16 mouse cellular contexts compared by ENCODE assay signal in the genomic region with DNA sequence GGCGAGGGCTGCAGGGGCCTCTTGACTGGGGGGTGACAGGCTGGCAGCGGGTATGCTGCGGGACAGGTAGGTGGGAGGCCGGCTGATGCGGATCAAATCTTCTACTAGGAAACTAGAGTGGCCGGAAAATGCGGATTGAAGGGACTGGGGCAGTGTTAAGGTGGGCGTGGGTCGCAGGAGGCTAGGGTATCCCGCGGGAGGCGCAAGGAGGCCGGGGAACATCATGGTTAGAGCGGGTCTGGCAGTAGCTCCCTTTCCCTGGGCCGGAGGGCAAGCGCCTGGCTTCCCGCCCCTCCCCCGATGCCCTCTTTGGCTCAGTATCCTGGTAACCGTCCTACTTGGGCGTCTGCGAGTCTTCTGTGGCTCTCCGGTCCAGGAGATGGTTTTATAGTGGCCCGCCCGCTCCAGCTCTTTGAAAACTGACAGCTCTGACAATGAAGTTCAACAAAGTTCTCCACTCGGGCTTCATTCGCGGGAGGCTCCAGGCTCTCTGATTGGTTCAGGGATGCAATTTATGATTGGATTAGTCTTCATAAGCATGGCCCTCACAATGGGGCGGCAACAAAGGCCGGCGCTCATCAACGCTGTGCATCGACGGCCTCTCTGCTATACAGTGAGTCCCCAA. TPM values are rescaled to one million over a fixed set of nuclear protein-coding genes. Genes with fewer than 3 reads are reported as not detected.
DNase-seq lines count a peak whose midpoint lies in the region; ATAC-seq and TF ChIP-seq lines count a peak whose summit lies in the region.
"Had no signal": no experiment of that assay in that cellular context is flagged by ENCODE, and none has a peak within 500 bp of the region (broad histone marks: within the 10 kb centered on the region; RNA-seq: fewer than 3 reads in every experiment).

A gene (minus strand): TSS at position 359 of the 625 bp plus-strand sequence.

- H3K27me3 ChIP-seq in hindbrain, embryonic 11.5 days (ENCODE audit: control insufficient read depth, insufficient read depth, low read length) = peaks cover 92% of the 10 kb centered on the region
- peaks cover 70% of the 10 kb centered on the region for H3K27me3 ChIP-seq in hindbrain, embryonic 16.5 days (replicated peaks; ENCODE audit: control insufficient read depth, insufficient read depth, low read length)
- peaks cover 97% of the 10 kb centered on the region for H3K27me3 ChIP-seq in embryonic facial prominence, embryonic 14.5 days (replicated peaks; ENCODE audit: control insufficient read depth, insufficient read depth, low read length)
- H3K27me3 ChIP-seq in limb, embryonic 14.5 days (ENCODE audit: control insufficient read depth, insufficient read depth, low read length) = peaks cover 95% of the 10 kb centered on the region
- peaks cover 96% of the 10 kb centered on the region for H3K27me3 ChIP-seq in kidney, embryonic 14.5 days (ENCODE audit: control insufficient read depth, insufficient read depth, low read length)

- H3K9ac ChIP-seq in hindbrain, embryonic 11.5 days (ENCODE audit: low read depth, low read length) = peak within 1 kb of the TSS; percentile 31; the same call in 1 of the 2 replicates
- no peak within 1 kb of the TSS for H3K9ac ChIP-seq in hindbrain, embryonic 16.5 days (ENCODE audit: low read depth, low read length)
- H3K9ac ChIP-seq in embryonic facial prominence, embryonic 14.5 days (ENCODE audit: low read depth, low read length) = no peak within 1 kb of the TSS
- no peak within 1 kb of the TSS for H3K9ac ChIP-seq in limb, embryonic 14.5 days (ENCODE audit: low read depth, low read length, severe bottlenecking)
- H3K9ac ChIP-seq in kidney, embryonic 14.5 days (ENCODE audit: low read depth, low read length) = no peak within 1 kb of the TSS

- peak; percentile 57 for ATAC-seq in hindbrain, embryonic 11.5 days (ENCODE audit: low FRiP score)
- no peak for ATAC-seq in hindbrain, embryonic 16.5 days
- peak; percentile 24; the same call in 1 of the 2 replicates for ATAC-seq in embryonic facial prominence, embryonic 14.5 days (ENCODE audit: low read depth)
- ATAC-seq in limb, embryonic 14.5 days (ENCODE audit: low FRiP score, low read depth) = no peak
- no peak; the same call in 1 of the 2 replicates for ATAC-seq in kidney, embryonic 14.5 days (ENCODE audit: low FRiP score, low TSS enrichment)

- H3K27ac ChIP-seq in hindbrain, embryonic 11.5 days (ENCODE audit: low read depth, low read length) = peak within 1 kb of the TSS; percentile 39; the same call in 1 of the 2 replicates
- no peak within 1 kb of the TSS for H3K27ac ChIP-seq in hindbrain, embryonic 16.5 days (ENCODE audit: low read depth, low read length)
- no peak within 1 kb of the TSS for H3K27ac ChIP-seq in embryonic facial prominence, embryonic 14.5 days (replicated peaks; ENCODE audit: low read depth, low read length)
- no peak within 1 kb of the TSS for H3K27ac ChIP-seq in limb, embryonic 14.5 days (replicated peaks; ENCODE audit: low read depth, low read length)
- no peak within 1 kb of the TSS for H3K27ac ChIP-seq in kidney, embryonic 14.5 days (ENCODE audit: low read depth, low read length)
- H3K27ac ChIP-seq in gastrocnemius, adult 2 months = no peak within 1 kb of the TSS
- H3K27ac ChIP-seq: kidney, postnatal 0 days had no signal

- H3K4me1 ChIP-seq in hindbrain, embryonic 11.5 days (replicated peaks; ENCODE audit: control insufficient read depth, insufficient read depth, low read length) = no peaks in the 10 kb centered on the region; the same call in 1 of the 2 replicates
- H3K4me1 ChIP-seq in hindbrain, embryonic 16.5 days (ENCODE audit: control insufficient read depth, insufficient read depth, low read depth, low read length) = peaks cover 6% of the 10 kb centered on the region; the same call in 1 of the 2 replicates
- H3K4me1 ChIP-seq in embryonic facial prominence, embryonic 14.5 days (ENCODE audit: control insufficient read depth, insufficient read depth, low read length) = peaks cover 5% of the 10 kb centered on the region; the same call in 1 of the 2 replicates
- peaks cover 9% of the 10 kb centered on the region; the same call in 1 of the 2 replicates for H3K4me1 ChIP-seq in limb, embryonic 14.5 days (ENCODE audit: control insufficient read depth, insufficient read depth, low read length)
- H3K4me1 ChIP-seq in kidney, embryonic 14.5 days (ENCODE audit: control insufficient read depth, insufficient read depth, low read length) = peaks cover 5% of the 10 kb centered on the region; the same call in 1 of the 2 replicates

- no peak within 1 kb of the TSS; the same call in 1 of the 2 replicates for H3K4me2 ChIP-seq in hindbrain, embryonic 11.5 days (replicated peaks; ENCODE audit: low read depth, low read length)
- H3K4me2 ChIP-seq in hindbrain, embryonic 16.5 days (ENCODE audit: low read length) = no peak within 1 kb of the TSS
- H3K4me2 ChIP-seq in embryonic facial prominence, embryonic 14.5 days (ENCODE audit: low read depth, low read length) = no peak within 1 kb of the TSS
- H3K4me2 ChIP-seq in limb, embryonic 14.5 days (replicated peaks; ENCODE audit: low read depth, low read length, severe bottlenecking) = no peak within 1 kb of the TSS
- no peak within 1 kb of the TSS for H3K4me2 ChIP-seq in kidney, embryonic 14.5 days (replicated peaks; ENCODE audit: low read depth, low read length)

- whole genome bisulfite sequencing in hindbrain, embryonic 11.5 days = under 1% methylated on average over 33 of the region's 33 CpGs
- under 1% methylated on average over 33 of the region's 33 CpGs for WGBS in hindbrain, embryonic 16.5 days
- WGBS in embryonic facial prominence, embryonic 14.5 days = 3% methylated on average over 25 of the region's 33 CpGs
- 2% methylated on average over 33 of the region's 33 CpGs for WGBS in limb, embryonic 14.5 days
- WGBS in kidney, embryonic 14.5 days = under 1% methylated on average over 32 of the region's 33 CpGs

- intact Hi-C loops in gastrocnemius, adult 2 months (cut with DNase I) = no loop called here

- TF ChIP-seq CTCF in gastrocnemius, adult 2 months (IDR thresholded peaks at IDR 0.05) = no peak

- peak; percentile 71 for DNase-seq in hindbrain, embryonic 11.5 days (ENCODE audit: low spot score)
- DNase-seq in embryonic facial prominence, embryonic 14.5 days (ENCODE audit: low spot score) = peak; percentile 34
- DNase-seq in limb, embryonic 14.5 days (ENCODE audit: low spot score) = no peak
- DNase-seq in retina, embryonic 14.5 days (ENCODE audit: low spot score) = peak; percentile 50
- no peak for DNase-seq in right cerebral cortex, postnatal 36 days (ENCODE audit: low spot score in 2 of 2)
- no peak for DNase-seq in gastrocnemius, adult 2 months
- DNase-seq: gastrocnemius, postnatal 10 days; heart, postnatal 14 days; layer of hippocampus, postnatal 36 days; thymus, postnatal 4 days had no signal

- no peak for TF ChIP-seq POLR2A in limb, embryonic 14.5 days (IDR thresholded peaks at IDR 0.05; ENCODE audit: borderline replicate concordance, extremely low read depth, insufficient read depth, insufficient read length)

- H3K36me3 ChIP-seq in hindbrain, embryonic 11.5 days (ENCODE audit: control insufficient read depth, insufficient read depth, low read length) = no peaks in the 10 kb centered on the region
- H3K36me3 ChIP-seq in hindbrain, embryonic 16.5 days (ENCODE audit: control insufficient read depth, insufficient read depth, low read length) = no peaks in the 10 kb centered on the region
- no peaks in the 10 kb centered on the region for H3K36me3 ChIP-seq in embryonic facial prominence, embryonic 14.5 days (ENCODE audit: control insufficient read depth, insufficient read depth, low read length)
- no peaks in the 10 kb centered on the region for H3K36me3 ChIP-seq in limb, embryonic 14.5 days (ENCODE audit: control insufficient read depth, insufficient read depth, low read length)
- H3K36me3 ChIP-seq in kidney, embryonic 14.5 days (ENCODE audit: control insufficient read depth, insufficient read depth, low read length) = no peaks in the 10 kb centered on the region

- no peaks in the 10 kb centered on the region for H3K9me3 ChIP-seq in hindbrain, embryonic 11.5 days (ENCODE audit: control insufficient read depth, low read length)
- no peaks in the 10 kb centered on the region for H3K9me3 ChIP-seq in hindbrain, embryonic 16.5 days (ENCODE audit: control insufficient read depth, low read length)
- no peaks in the 10 kb centered on the region for H3K9me3 ChIP-seq in embryonic facial prominence, embryonic 14.5 days (ENCODE audit: control insufficient read depth, low read length)
- H3K9me3 ChIP-seq in limb, embryonic 14.5 days (ENCODE audit: control insufficient read depth, low read length) = no peaks in the 10 kb centered on the region
- no peaks in the 10 kb centered on the region for H3K9me3 ChIP-seq in kidney, embryonic 14.5 days (ENCODE audit: control insufficient read depth, low read length)

- peak within 1 kb of the TSS; percentile 19 for H3K4me3 ChIP-seq in hindbrain, embryonic 11.5 days (ENCODE audit: low read depth, low read length)
- H3K4me3 ChIP-seq in hindbrain, embryonic 16.5 days (ENCODE audit: low read length) = no peak within 1 kb of the TSS
- H3K4me3 ChIP-seq in embryonic facial prominence, embryonic 14.5 days (ENCODE audit: low read depth, low read length) = peak within 1 kb of the TSS; percentile 11; the same call in 1 of the 2 replicates
- H3K4me3 ChIP-seq in limb, embryonic 14.5 days (replicated peaks; ENCODE audit: low read length) = peak within 1 kb of the TSS; percentile 14; the same call in 1 of the 2 replicates
- H3K4me3 ChIP-seq in kidney, embryonic 14.5 days (ENCODE audit: low read length) = no peak within 1 kb of the TSS
- no peak within 1 kb of the TSS for H3K4me3 ChIP-seq in gastrocnemius, adult 2 months

RNA-seq across cellular contexts. Expression of the gene that starts here (rescaled TPM):
- 35.7 and 39.4 TPM in 2 replicates for polyA plus RNA-seq in hindbrain, embryonic 11.5 days (2014; fragmentation: Nextera tagmentation; extraction: Ambion mirVana)
- 1.0 and 4.2 TPM in 2 replicates for polyA plus RNA-seq in hindbrain, embryonic 16.5 days (2015; fragmentation: Nextera tagmentation; extraction: Ambion mirVana)
- polyA plus RNA-seq in embryonic facial prominence, embryonic 14.5 days (2014; fragmentation: Nextera tagmentation; extraction: Ambion mirVana) = 5.7 and 7.7 TPM in 2 replicates
- polyA plus RNA-seq in limb, embryonic 14.5 days (2012; rRNA removed) = 3.4 and 4.0 TPM in 2 replicates
- polyA plus RNA-seq in limb, embryonic 14.5 days (2014; fragmentation: Nextera tagmentation; extraction: Ambion mirVana) = 2.2 and 4.3 TPM in 2 replicates
- polyA plus RNA-seq in kidney, embryonic 14.5 days (2014; fragmentation: Nextera tagmentation; extraction: Ambion mirVana) = not detected in 2 replicates
- total RNA-seq in gastrocnemius, adult 2 months (2021) = not detected
- total RNA-seq: heart, postnatal 14 days; layer of hippocampus, postnatal 36 days had no signal
- polyA plus RNA-seq: C2C12; cortical plate, adult 2 months; kidney, postnatal 0 days; liver, embryonic 16.5 days had no signal

Comparison
In these comparisons a context has a peak if more than half of its experiments do, and no peak if none do; other contexts are left out.
1. ATAC-seq: peak in hindbrain, embryonic 11.5 days (single experiment) and embryonic facial prominence, embryonic 14.5 days (single experiment); none in hindbrain, embryonic 16.5 days (single experiment), limb, embryonic 14.5 days (single experiment) and kidney, embryonic 14.5 days (single experiment).
2. H3K4me3 ChIP-seq: peak in hindbrain, embryonic 11.5 days (single experiment), embryonic facial prominence, embryonic 14.5 days (single experiment) and limb, embryonic 14.5 days (single experiment); none in hindbrain, embryonic 16.5 days (single experiment), kidney, embryonic 14.5 days (single experiment) and gastrocnemius, adult 2 months (single experiment).
3. DNase-seq: peak in hindbrain, embryonic 11.5 days (single experiment), embryonic facial prominence, embryonic 14.5 days (single experiment) and retina, embryonic 14.5 days (single experiment); none in limb, embryonic 14.5 days (single experiment), right cerebral cortex, postnatal 36 days (0 of 2) and gastrocnemius, adult 2 months (single experiment).